Mouse (Mus musculus) brain, adult 2 months (tissue): ENCODE data around the gene Mcrip1.
"Not testable (repeated sequence)": the region's sequence is repeated elsewhere in the genome, so short reads cannot be mapped to it uniquely, and the experiment has no call there.

Source experiments
- DNase-seq: peaks from one replicate; pipeline ENCODE4 v3.0.0; 2011; ENCODE audit warnings: low read depth, low spot score

Mcrip1 gene

GRCm38 (mm10) chr11:120514262-120514661 is 35.3 kb downstream of the Mcrip1 start:
- DNase-seq: not testable (repeated sequence)

GRCm38 (mm10) chr11:120512790-120513453 is 36.6 kb downstream of the Mcrip1 start:
- peak; percentile 86 for DNase-seq

GRCm38 (mm10) chr11:120510375-120511030 is 39.0 kb downstream of the Mcrip1 start:
- no peak for DNase-seq

GRCm38 (mm10) chr11:120509940-120510339 is 39.6 kb downstream of the Mcrip1 start:
- DNase-seq: no peak

GRCm38 (mm10) chr11:120508290-120508870 is 41.1 kb downstream of the Mcrip1 start:
- no peak for DNase-seq

- DNase-seq: no peak
Measured at GRCm38 (mm10) chr11:120507611-120508289, 41.8 kb downstream of the Mcrip1 start.

- peak; percentile 70 for DNase-seq
Measured at GRCm38 (mm10) chr11:120506899-120507298, 42.6 kb downstream of the Mcrip1 start.

- DNase-seq: no peak
Measured at GRCm38 (mm10) chr11:120505661-120506060, 43.9 kb downstream of the Mcrip1 start.

- no peak for DNase-seq
Measured at GRCm38 (mm10) chr11:120501701-120502100, 47.8 kb downstream of the Mcrip1 start.

GRCm38 (mm10) chr11:120501018-120501417 is 48.5 kb downstream of the Mcrip1 start:
- no peak for DNase-seq

GRCm38 (mm10) chr11:120500357-120500756 is 49.2 kb downstream of the Mcrip1 start:
- DNase-seq: no peak

GRCm38 (mm10) chr11:120499894-120500293 is 49.6 kb downstream of the Mcrip1 start:
- no peak for DNase-seq

- no peak for DNase-seq
Measured at GRCm38 (mm10) chr11:120498891-120499290, 50.6 kb downstream of the Mcrip1 start.

GRCm38 (mm10) chr11:120498226-120498625 is 51.3 kb downstream of the Mcrip1 start:
- no peak for DNase-seq

GRCm38 (mm10) chr11:120497436-120497835 is 52.1 kb downstream of the Mcrip1 start:
- no peak for DNase-seq

GRCm38 (mm10) chr11:120493911-120494310 is 55.6 kb downstream of the Mcrip1 start:
- DNase-seq: no peak

GRCm38 (mm10) chr11:120493351-120493750 is 56.2 kb downstream of the Mcrip1 start:
- DNase-seq: no peak
